Mouse (Mus musculus) cerebellum, adult 11-12 months (tissue): Measurements from ENCODE around the gene Ube2d3.
"Not testable (repeated sequence)": the region's sequence is repeated elsewhere in the genome, so short reads cannot be mapped to it uniquely, and the experiment has no call there.

ENCODE experiments used
- DNase-seq: peaks from one replicate; pipeline ENCODE4 v3.0.0; 2022

Gene Ube2d3

GRCm38 (mm10) chr3:135497956-135498355 is 60.0 kb downstream of the Ube2d3 start:
- DNase-seq: not testable (repeated sequence)

GRCm38 (mm10) chr3:135498891-135499290 is 60.9 kb downstream of the Ube2d3 start:
- DNase-seq: no peak

GRCm38 (mm10) chr3:135503160-135503559 is 65.2 kb downstream of the Ube2d3 start:
- no peak for DNase-seq

DNA sequence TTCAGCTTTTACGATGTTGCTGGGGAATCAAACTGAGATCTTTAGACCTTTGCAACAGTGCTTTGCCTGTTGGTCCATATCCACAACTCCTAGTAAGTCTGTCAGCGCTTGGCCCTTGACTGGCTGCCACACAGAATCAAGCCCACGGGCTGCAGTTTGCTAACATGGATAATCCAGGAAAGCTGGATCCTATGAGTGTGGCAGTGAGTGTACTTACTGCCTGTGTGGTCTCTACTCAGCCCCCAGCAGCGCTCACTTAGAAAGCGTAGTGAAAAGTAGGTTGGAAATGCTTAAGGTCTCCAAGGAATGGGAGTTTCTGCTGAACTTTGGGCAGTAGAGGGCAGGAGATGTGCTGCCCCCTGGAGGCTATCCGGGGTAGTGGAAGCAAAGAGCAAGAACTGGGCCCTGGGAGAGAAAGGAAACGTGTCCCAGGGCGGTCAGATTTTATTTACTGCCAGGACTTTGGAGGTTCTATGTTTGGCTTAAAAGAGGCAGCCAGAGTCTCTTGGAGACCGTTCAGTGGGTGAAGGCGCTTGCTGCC is 67.5 kb downstream of the Ube2d3 start:
- DNase-seq: peak; percentile 36

DNA sequence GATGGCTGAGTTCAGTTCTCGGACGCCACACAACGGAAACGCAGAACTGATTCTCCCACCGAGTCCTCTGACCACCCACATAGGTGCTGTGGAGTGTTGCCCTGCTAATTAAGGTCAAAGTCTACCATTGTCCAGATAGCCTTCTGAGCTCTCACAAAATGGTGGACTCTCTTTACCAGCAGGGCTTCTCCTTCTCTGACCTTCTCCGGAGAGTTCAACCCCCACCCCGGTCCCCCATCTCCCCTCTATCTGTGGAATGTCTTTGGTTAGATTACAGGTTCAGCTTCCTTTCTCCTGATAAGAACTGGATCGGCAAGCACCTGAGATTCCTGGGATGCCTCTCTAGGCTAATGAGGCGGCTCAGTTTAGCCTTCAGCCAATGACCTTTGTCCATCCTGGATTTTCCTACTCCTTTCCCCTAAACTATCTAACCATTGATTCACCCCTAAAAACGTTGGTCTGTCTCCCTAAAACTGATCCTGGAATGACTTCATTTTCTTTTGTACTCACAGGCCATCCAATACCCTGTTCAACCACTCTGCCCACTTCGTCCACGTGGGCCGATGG is 68.0 kb downstream of the Ube2d3 start:
- DNase-seq: no peak

DNA sequence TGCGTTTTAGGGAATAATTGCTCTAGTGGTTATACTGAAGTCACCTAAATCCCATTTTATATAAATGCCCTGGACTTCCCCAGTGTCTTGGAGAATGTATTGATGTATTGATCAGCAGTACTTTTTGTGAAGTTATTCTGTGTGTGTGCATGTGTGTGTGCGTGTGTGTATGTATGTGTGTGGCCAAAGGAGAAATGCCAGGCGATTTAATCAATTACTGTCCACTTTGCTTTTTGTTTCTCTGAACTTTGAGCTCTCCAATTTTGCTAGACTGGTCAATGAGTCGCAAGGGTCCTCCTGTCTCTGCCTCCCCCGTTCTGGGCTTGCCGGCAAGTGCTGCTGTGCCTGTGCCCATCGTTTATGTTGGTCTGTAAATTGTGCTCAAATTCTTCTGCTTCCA is 69.6 kb downstream of the Ube2d3 start:
- DNase-seq: no peak

GRCm38 (mm10) chr3:135508191-135508590 is 70.2 kb downstream of the Ube2d3 start:
- DNase-seq: no peak

- DNase-seq: no peak
Observed at GRCm38 (mm10) chr3:135510372-135510771, 72.4 kb downstream of the Ube2d3 start.

GRCm38 (mm10) chr3:135511683-135512082 is 73.7 kb downstream of the Ube2d3 start:
- DNase-seq: no peak

DNA sequence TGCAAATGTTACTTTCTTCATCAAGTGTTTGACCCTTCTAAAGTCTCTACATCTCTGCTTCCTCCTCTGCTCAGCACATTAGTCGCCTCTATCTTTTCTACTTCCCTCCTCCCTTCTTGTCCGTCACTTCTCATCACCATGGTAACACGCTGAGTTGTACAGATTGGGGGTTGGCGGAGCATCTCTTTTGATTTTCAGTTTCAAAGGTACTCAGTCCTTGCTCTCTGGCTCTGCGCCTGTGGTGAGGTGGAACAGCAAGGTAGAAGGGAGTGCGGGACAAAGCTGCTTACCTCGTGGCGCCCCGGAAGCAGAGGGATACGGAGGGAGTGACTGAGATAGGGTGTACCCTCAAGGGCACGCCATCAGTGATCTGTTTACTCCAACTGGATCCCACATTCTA is 75.3 kb downstream of the Ube2d3 start:
- peak; percentile 30 for DNase-seq

GRCm38 (mm10) chr3:135513800-135514425 is 76.0 kb downstream of the Ube2d3 start:
- no peak for DNase-seq

- DNase-seq: no peak
Observed at GRCm38 (mm10) chr3:135515246-135515645, 77.3 kb downstream of the Ube2d3 start.

GRCm38 (mm10) chr3:135516891-135517290 is 78.9 kb downstream of the Ube2d3 start:
- DNase-seq: peak; percentile 79
